Mouse (Mus musculus): ENCODE measurements around the gene Col13a1.

GRCm38 (mm10) chr10:61925691-61926090 is 53.2 kb downstream of the Col13a1 start:
- TF ChIP-seq CTCF (IDR thresholded peaks at IDR 0.05; ENCODE audit: low read depth, low read length) (no peak), POLR2A (IDR thresholded peaks at IDR 0.05; ENCODE audit: extremely low read depth, insufficient read depth, low read length) (no peak)

Measured in liver, adult 2 months (tissue).